Mouse (Mus musculus) ES-Bruce4 (cell line): Measurements from ENCODE around the gene Epha7.

Experiments used
- CTCF ChIP-seq: IDR thresholded peaks from one replicate; pipeline ENCODE4 v1.8.1; 2011; ENCODE audit warnings: low read depth, low read length
- EP300 ChIP-seq: IDR thresholded peaks from 2 replicates; pipeline ENCODE4 v1.6.1; 2011; ENCODE audit warnings: low read depth, low read length; ENCODE audit not compliant: insufficient read depth

DNA sequence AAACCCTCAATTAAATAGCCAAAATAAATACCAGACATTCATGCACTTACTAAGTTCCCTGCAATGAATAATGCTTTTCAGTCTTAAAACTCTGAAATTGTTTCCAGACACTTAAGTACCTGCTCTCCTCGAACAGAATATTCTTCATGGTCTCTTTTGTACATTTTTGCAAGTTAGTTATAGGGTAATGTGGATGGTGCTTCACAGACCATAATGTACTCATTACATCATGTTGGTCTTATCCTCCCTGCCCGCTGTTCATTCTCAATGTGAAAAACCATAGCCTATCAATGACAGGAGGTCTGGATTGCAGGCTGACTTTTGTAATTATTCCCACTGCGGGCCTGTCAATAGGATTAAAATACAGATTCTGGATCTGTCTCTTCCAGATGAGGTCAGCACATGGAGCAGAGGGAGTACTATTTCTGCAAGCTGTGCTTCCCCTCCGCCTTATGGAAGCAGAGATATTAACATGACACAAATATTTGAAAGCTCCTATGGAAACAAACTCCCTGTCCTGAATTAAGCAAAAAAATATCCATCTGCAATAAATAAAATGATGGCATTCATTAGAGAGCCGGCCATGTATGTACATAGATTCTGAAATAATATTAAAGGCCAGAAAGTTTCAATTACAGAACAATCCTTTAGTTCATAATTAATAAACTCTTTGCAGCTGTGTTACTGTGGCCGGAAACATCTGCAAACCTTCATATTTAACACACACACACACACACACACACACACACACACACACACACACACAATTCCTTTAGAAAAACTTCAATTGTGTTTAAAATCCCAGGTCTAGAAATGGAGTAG lies 50.1 kb downstream of the Epha7 start:
- TF ChIP-seq CTCF (no peak), EP300 (no peak)
